Mouse (Mus musculus): Measurements from ENCODE around the gene Fbxl17.

GRCm38 (mm10) chr17:63405955-63406354, 93.9 kb downstream of the Fbxl17 start:
- no peak for TF ChIP-seq POLR2A (IDR thresholded peaks at IDR 0.05; ENCODE audit: control insufficient read depth, low read depth, low read length)
- TF ChIP-seq CTCF (IDR thresholded peaks at IDR 0.05; ENCODE audit: control insufficient read depth, insufficient read depth, insufficient replicate concordance, low read depth, low read length), result no peak
